Mouse (Mus musculus): ENCODE data around the gene Abcd1. TPM values are rescaled to one million over a fixed set of nuclear protein-coding genes. Genes with fewer than 3 reads are reported as not detected.
A peak's percentile ranks its signal among the peaks of the same experiment; 100 is the strongest.
"Not testable (repeated sequence)": the region's sequence is repeated elsewhere in the genome, so short reads cannot be mapped to it uniquely, and the experiment has no call there.

The Abcd1 gene
- total RNA-seq, 2 experiments from 2014 or later: 11.8 to 13.6 TPM

- no peak for DNase-seq (ENCODE audit: low spot score in 2 of 2)
- intact Hi-C loops (cut with DNase I): no loop called here
These were observed 21.8 kb downstream of the Abcd1 start for GRCm38 (mm10) chrX:73738155-73738554.

- intact Hi-C loops (cut with DNase I): no loop called here
- DNase-seq (ENCODE audit: low spot score in 2 of 2): no peak
These were observed 22.8 kb downstream of the Abcd1 start for GRCm38 (mm10) chrX:73739151-73739550.

GRCm38 (mm10) chrX:73739841-73740240, 23.4 kb downstream of the Abcd1 start:
- DNase-seq (ENCODE audit: low spot score in 2 of 2); intact Hi-C loops (cut with DNase I): not testable (repeated sequence)

- intact Hi-C loops (cut with DNase I): no loop called here
- no peak for DNase-seq (ENCODE audit: low spot score in 2 of 2)
These were observed 28.5 kb downstream of the Abcd1 start for GRCm38 (mm10) chrX:73744774-73745481.

- DNase-seq (ENCODE audit: low spot score in 2 of 2): no peak
- intact Hi-C loops (cut with DNase I): no loop called here
These were observed 32.6 kb downstream of the Abcd1 start for GRCm38 (mm10) chrX:73748977-73749376.

- no peak for DNase-seq (ENCODE audit: low spot score in 2 of 2)
- intact Hi-C loops (cut with DNase I): no loop called here
These were observed 40.1 kb downstream of the Abcd1 start, which contains the start of gene Plxnb3 for GRCm38 (mm10) chrX:73756334-73757140. Plxnb3 (plus strand) TSS chrX:73757090.

GRCm38 (mm10) chrX:73758611-73759290, 42.4 kb downstream of the Abcd1 start:
- intact Hi-C loops (cut with DNase I): no loop called here

GRCm38 (mm10) chrX:73765311-73765710, 48.9 kb downstream of the Abcd1 start:
- intact Hi-C loops (cut with DNase I): no loop called here
- DNase-seq (ENCODE audit: low spot score in 2 of 2): no peak

More at GRCm38 (mm10) chrX:73758611-73759290, 42.4 kb downstream of the Abcd1 start:
- DNase-seq (ENCODE audit: low spot score in 2 of 2): no peak

GRCm38 (mm10) chrX:73767267-73767666, 50.9 kb downstream of the Abcd1 start:
- intact Hi-C loops (cut with DNase I): no loop called here

GRCm38 (mm10) chrX:73774168-73774760, 57.9 kb downstream of the Abcd1 start, which contains the start of gene Srpk3:
Srpk3 (plus strand) TSS chrX:73774405.
- intact Hi-C loops (cut with DNase I): no loop called here

More at GRCm38 (mm10) chrX:73767267-73767666, 50.9 kb downstream of the Abcd1 start:
- DNase-seq (ENCODE audit: low spot score in 2 of 2): no peak

GRCm38 (mm10) chrX:73774802-73775483, 58.5 kb downstream of the Abcd1 start:
- intact Hi-C loops (cut with DNase I): no loop called here
- no peak for DNase-seq (ENCODE audit: low spot score in 2 of 2)

More at GRCm38 (mm10) chrX:73774168-73774760, 57.9 kb downstream of the Abcd1 start, which contains the start of gene Srpk3:
- peak in 1 of 2 experiments; percentile 55 for DNase-seq (ENCODE audit: low spot score in 2 of 2)

GRCm38 (mm10) chrX:73782227-73782626, 65.8 kb downstream of the Abcd1 start:
- intact Hi-C loops (cut with DNase I): loop anchor here (5.0 kb wide), 1 partner anchor 65 kb away; the partner anchor contains the start of genes Abcd1 and Bcap31
- no peak for DNase-seq (ENCODE audit: low spot score in 2 of 2)

GRCm38 (mm10) chrX:73785666-73786065, 69.3 kb downstream of the Abcd1 start:
- no peak for DNase-seq (ENCODE audit: low spot score in 2 of 2)
- intact Hi-C loops (cut with DNase I): loop anchor here (5.0 kb wide), 1 partner anchor 137 kb away; the partner anchor contains the start of genes Arhgap4 and Naa10

- peak; percentile 90 to 92 for DNase-seq (ENCODE audit: low spot score in 2 of 2)
- intact Hi-C loops (cut with DNase I): loop anchor here (5.0 kb wide), 1 partner anchor 136 kb away; the partner anchor contains the start of genes Arhgap4 and Naa10
These were observed 70.2 kb downstream of the Abcd1 start, which contains the start of the genes Idh3g and Ssr4 for GRCm38 (mm10) chrX:73786364-73787224. Idh3g (minus strand) TSS chrX:73786897. Ssr4 (plus strand) TSS chrX:73787028.

GRCm38 (mm10) chrX:73787225-73787558, 70.8 kb downstream of the Abcd1 start:
- no peak for DNase-seq (ENCODE audit: low spot score in 2 of 2)
- intact Hi-C loops (cut with DNase I): loop anchor here (5.0 kb wide), 1 partner anchor 135 kb away; the partner anchor contains the start of genes Arhgap4 and Naa10
